Mouse (Mus musculus) neural tube, embryonic 14.5 days (tissue): ENCODE measurements around the gene Yae1d1. TPM values are rescaled to one million over a fixed set of nuclear protein-coding genes. Genes with fewer than 3 reads are reported as not detected.
"Not testable (repeated sequence)": the region's sequence is repeated elsewhere in the genome, so short reads cannot be mapped to it uniquely, and the experiment has no call there.

Source experiments
- ATAC-seq: fragments of 200-750 bp; cut with Nextera tagmentation; 2 replicates; pipeline ENCODE4 v1.8.0; 2017; ENCODE audit warnings: low read depth, mild to moderate bottlenecking, moderate TSS enrichment, moderate library complexity
- H3K27ac ChIP-seq: fragments of 300-500 bp; sonication (generic); 2 replicates; pipeline ENCODE4 v1.5.1; 2014; ENCODE audit warnings: low read depth, mild to moderate bottlenecking, control low read depth, low read length, moderate library complexity, mixed read lengths
- H3K27me3 ChIP-seq: fragments of 300-500 bp; sonication (generic); 2 replicates; pipeline ENCODE4 v1.6.1; 2014; ENCODE audit warnings: low read length; ENCODE audit not compliant: control insufficient read depth, insufficient read depth
- H3K36me3 ChIP-seq: fragments of 300-500 bp; sonication (generic); 2 replicates; pipeline ENCODE4 v1.6.1; 2014; ENCODE audit warnings: low read length, mixed read lengths; ENCODE audit not compliant: control insufficient read depth, insufficient read depth
- H3K4me1 ChIP-seq: fragments of 300-500 bp; sonication (generic); 2 replicates; pipeline ENCODE4 v1.6.1; 2014; ENCODE audit warnings: low read length; ENCODE audit not compliant: control insufficient read depth, insufficient read depth
- H3K4me2 ChIP-seq: fragments of 300-500 bp; sonication (generic); 2 replicates; pipeline ENCODE4 v1.6.1; 2014; ENCODE audit warnings: mild to moderate bottlenecking, low read depth, low read length, control low read depth
- H3K4me3 ChIP-seq: fragments of 300-500 bp; sonication (generic); 2 replicates; pipeline ENCODE4 v1.5.1; 2014; ENCODE audit warnings: low read depth, low read length, control low read depth, mixed read lengths
- H3K9ac ChIP-seq: fragments of 300-500 bp; sonication (generic); replicated peaks from 2 replicates; pipeline ENCODE4 v1.6.1; 2014; ENCODE audit warnings: low read depth, mild to moderate bottlenecking, control low read depth, low read length, mixed read lengths
- H3K9me3 ChIP-seq: fragments of 300-500 bp; sonication (generic); 2 replicates; pipeline ENCODE4 v1.6.1; 2016; ENCODE audit warnings: low read length; ENCODE audit not compliant: control insufficient read depth
- WGBS: fragments of 180-500 bp; shearing (Covaris S2); extraction: QIAGEN DNeasy Blood & Tissue Kit; methylation state at CpG from one replicate; pipeline ENCODE4 v1.1.7; 2014; 5-methylcytosine and 5-hydroxymethylcytosine counted together
- polyA plus RNA-seq: library from polyadenylated mRNA; unstranded; fragments of >200 nt; fragmentation: Nextera tagmentation; extraction: Ambion mirVana; gene quantifications from 2 replicates; pipeline ENCODE4 v1.2.1, GENCODE M21; 2014

The Yae1d1 gene
- polyA plus RNA-seq, 1 experiment from 2014 or later = 87.9 TPM

- Histone ChIP-seq H3K4me2 (no peak overlapping the region), H3K9ac (no peak overlapping the region), H3K36me3 (no peaks in the 10 kb centered on the region), H3K9me3 (no peaks in the 10 kb centered on the region), H3K4me1 (no peaks in the 10 kb centered on the region), H3K27ac (no peak overlapping the region), H3K4me3 (no peak overlapping the region), H3K27me3 (no peaks in the 10 kb centered on the region)
- no peak for ATAC-seq
- 80% methylated on average over 8 of the region's 8 CpGs for WGBS
These were observed 16.1 kb downstream of the Yae1d1 start for GRCm38 (mm10) chr13:17976854-17977739.

GRCm38 (mm10) chr13:17975891-17976290 is 17.3 kb downstream of the Yae1d1 start:
- WGBS = 37% methylated on average over 2 of the region's 2 CpGs
- H3K36me3 ChIP-seq = no peaks in the 10 kb centered on the region
- H3K27ac ChIP-seq = no peak overlapping the region
- no peak overlapping the region for H3K4me3 ChIP-seq
- no peak overlapping the region for H3K4me2 ChIP-seq
- no peaks in the 10 kb centered on the region for H3K27me3 ChIP-seq
- no peaks in the 10 kb centered on the region for H3K9me3 ChIP-seq
- no peak for ATAC-seq
- no peak overlapping the region for H3K9ac ChIP-seq
- H3K4me1 ChIP-seq = no peaks in the 10 kb centered on the region

GRCm38 (mm10) chr13:17975457-17975856 is 17.7 kb downstream of the Yae1d1 start:
- H3K9me3 ChIP-seq = no peaks in the 10 kb centered on the region
- H3K4me2 ChIP-seq = no peak overlapping the region
- WGBS = 90% methylated on average over 1 of the region's 1 CpGs
- no peaks in the 10 kb centered on the region for H3K36me3 ChIP-seq
- no peaks in the 10 kb centered on the region for H3K4me1 ChIP-seq
- ATAC-seq = no peak
- H3K27me3 ChIP-seq = no peaks in the 10 kb centered on the region
- no peak overlapping the region for H3K4me3 ChIP-seq
- no peak overlapping the region for H3K9ac ChIP-seq
- no peak overlapping the region for H3K27ac ChIP-seq

GRCm38 (mm10) chr13:17974734-17975133 is 18.4 kb downstream of the Yae1d1 start:
- Histone ChIP-seq H3K4me3 (no peak overlapping the region), H3K9ac (no peak overlapping the region), H3K9me3 (no peaks in the 10 kb centered on the region), H3K4me2 (no peak overlapping the region), H3K27me3 (no peaks in the 10 kb centered on the region), H3K27ac (no peak overlapping the region), H3K36me3 (no peaks in the 10 kb centered on the region), H3K4me1 (no peaks in the 10 kb centered on the region)
- no peak for ATAC-seq
- WGBS = 97% methylated on average over 9 of the region's 9 CpGs

- no peaks in the 10 kb centered on the region for H3K36me3 ChIP-seq
- H3K9me3 ChIP-seq = no peaks in the 10 kb centered on the region
- H3K4me1 ChIP-seq = no peaks in the 10 kb centered on the region
- no peak overlapping the region for H3K4me3 ChIP-seq
- H3K27ac ChIP-seq = no peak overlapping the region
- no peak overlapping the region for H3K9ac ChIP-seq
- WGBS = 95% methylated on average over 7 of the region's 7 CpGs
- no peak for ATAC-seq
- H3K27me3 ChIP-seq = no peaks in the 10 kb centered on the region
- no peak overlapping the region for H3K4me2 ChIP-seq
These were observed 32.5 kb downstream of the Yae1d1 start for GRCm38 (mm10) chr13:17960613-17961012.

- H3K4me1 ChIP-seq = no peaks in the 10 kb centered on the region
- H3K9me3 ChIP-seq = no peaks in the 10 kb centered on the region
- no peak overlapping the region for H3K4me2 ChIP-seq
- H3K9ac ChIP-seq = no peak overlapping the region
- no peak overlapping the region for H3K27ac ChIP-seq
- no peaks in the 10 kb centered on the region for H3K27me3 ChIP-seq
- H3K36me3 ChIP-seq = no peaks in the 10 kb centered on the region
- WGBS = 54% methylated on average over 1 of the region's 1 CpGs
- no peak overlapping the region for H3K4me3 ChIP-seq
- no peak for ATAC-seq
These were observed 38.9 kb downstream of the Yae1d1 start for GRCm38 (mm10) chr13:17954282-17954681.

GRCm38 (mm10) chr13:17950581-17950980 is 42.6 kb downstream of the Yae1d1 start:
- not testable (repeated sequence) for ATAC-seq, H3K27ac ChIP-seq, H3K27me3 ChIP-seq, H3K4me1 ChIP-seq, H3K4me3 ChIP-seq, H3K9me3 ChIP-seq, H3K4me2 ChIP-seq, H3K9ac ChIP-seq, H3K36me3 ChIP-seq
- 91% methylated on average over 8 of the region's 8 CpGs for WGBS

GRCm38 (mm10) chr13:17949555-17949954 is 43.6 kb downstream of the Yae1d1 start:
- WGBS = 86% methylated on average over 18 of the region's 18 CpGs
- H3K36me3 ChIP-seq = no peaks in the 10 kb centered on the region
- H3K4me1 ChIP-seq = no peaks in the 10 kb centered on the region
- no peak overlapping the region for H3K27ac ChIP-seq
- H3K4me2 ChIP-seq = no peak overlapping the region
- H3K27me3 ChIP-seq = no peaks in the 10 kb centered on the region
- no peaks in the 10 kb centered on the region for H3K9me3 ChIP-seq
- ATAC-seq = no peak
- no peak overlapping the region for H3K4me3 ChIP-seq
- H3K9ac ChIP-seq = no peak overlapping the region

GRCm38 (mm10) chr13:17944078-17944917 is 48.9 kb downstream of the Yae1d1 start, which contains the start of gene Rala:
Gene Rala, minus strand, starts transcription at chr13:17944239.
- peak; percentile 100 for ATAC-seq
- Histone ChIP-seq H3K27ac (peak within 1 kb of the TSS; percentile 98), H3K27me3 (no peaks in the 10 kb centered on the region), H3K4me1 (0 out of 2 replicates have a peak, but pooled peaks cover 8% of the 10 kb centered on the region), H3K36me3 (no peaks in the 10 kb centered on the region), H3K9me3 (no peaks in the 10 kb centered on the region), H3K4me3 (peak within 1 kb of the TSS; percentile 94), H3K4me2 (peak within 1 kb of the TSS; percentile 75), H3K9ac (peak within 1 kb of the TSS; percentile 98)
- 10% methylated on average over 50 of the region's 69 CpGs for WGBS
